Mouse (Mus musculus): ENCODE data around the gene Cd81. TPM values are rescaled to one million over a fixed set of nuclear protein-coding genes. Genes with fewer than 3 reads are reported as not detected.

Gene Cd81
- polyA plus RNA-seq (2015; fragmentation: Nextera tagmentation; extraction: Ambion mirVana), result 248 and 257 TPM in 2 replicates

DNA sequence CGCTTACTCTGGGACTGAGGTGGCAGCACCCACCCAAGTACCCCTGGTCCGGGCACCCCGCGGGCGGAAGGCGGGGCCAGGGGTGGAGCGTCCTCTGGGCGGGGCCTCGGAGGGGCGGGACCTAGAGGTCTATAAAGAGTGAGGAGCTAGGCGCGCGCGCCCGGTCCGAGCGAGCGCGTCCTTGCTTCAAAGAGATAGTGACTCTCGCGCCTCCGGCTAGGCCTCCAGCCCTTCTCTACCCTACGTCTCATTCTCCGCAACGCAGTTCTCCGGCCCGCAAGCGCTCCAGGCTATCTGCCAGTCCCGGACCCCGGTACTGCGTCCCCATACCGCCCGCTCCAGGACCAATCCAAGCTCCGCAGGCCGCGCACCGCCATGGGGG is at the start of gene Cd81:
Gene Cd81, plus strand, starts transcription at position 114 of the 382 bp plus-strand sequence.
- under 1% methylated on average over 37 of the region's 37 CpGs for WGBS
- H3K9ac ChIP-seq (replicated peaks), result peak within 1 kb of the TSS; percentile 88
- peak within 1 kb of the TSS; percentile 86 for H3K4me3 ChIP-seq (replicated peaks)
- H3K4me1 ChIP-seq (replicated peaks), result peaks cover 48% of the 10 kb centered on the region
- peak within 1 kb of the TSS; percentile 81 for H3K27ac ChIP-seq
- peak; percentile 83 for ATAC-seq
- no peaks in the 10 kb centered on the region for H3K9me3 ChIP-seq
- no peaks in the 10 kb centered on the region for H3K36me3 ChIP-seq
- no peaks in the 10 kb centered on the region for H3K27me3 ChIP-seq
- peak within 1 kb of the TSS; percentile 91 for H3K4me2 ChIP-seq (replicated peaks)

DNA sequence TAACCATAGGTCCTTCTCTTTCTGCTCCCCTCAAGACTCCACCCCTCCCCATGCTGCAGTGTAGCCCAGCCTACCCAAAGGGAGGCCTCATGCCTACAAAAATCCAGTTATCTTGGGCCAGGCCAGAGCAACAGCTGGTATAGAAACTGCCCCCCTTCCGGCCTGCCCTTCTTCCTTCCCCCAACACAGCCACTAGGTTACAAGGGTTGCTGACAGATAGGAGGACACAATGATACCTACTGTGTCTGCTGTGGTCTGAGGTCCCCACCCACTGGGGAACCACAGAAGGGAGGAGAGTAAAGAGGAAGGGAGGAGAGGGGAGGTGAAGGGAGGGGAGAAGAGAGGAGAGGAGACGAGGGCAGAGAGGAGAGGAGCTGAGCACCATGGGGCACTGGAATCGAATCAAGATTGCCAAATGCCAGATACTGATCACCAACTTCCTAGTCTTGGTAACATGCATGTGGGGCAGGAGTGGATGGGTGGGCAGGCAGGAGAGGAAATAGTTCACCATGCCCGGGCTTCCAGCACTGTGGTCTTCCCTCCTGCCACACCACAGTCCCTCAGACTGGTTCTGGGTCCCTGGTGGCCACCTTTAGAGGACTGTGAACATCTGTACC is 47.7 kb upstream of the Cd81 start, which contains the start of gene Tspan32:
Gene Tspan32, plus strand, starts transcription at position 320 of the 617 bp plus-strand sequence.
- Histone ChIP-seq H3K4me1 (replicated peaks) (peaks cover 10% of the 10 kb centered on the region; the same call in 1 of the 2 replicates), H3K4me2 (replicated peaks) (no peak within 1 kb of the TSS), H3K9me3 (no peaks in the 10 kb centered on the region), H3K27me3 (no peaks in the 10 kb centered on the region), H3K36me3 (no peaks in the 10 kb centered on the region), H3K27ac (no peak within 1 kb of the TSS), H3K4me3 (replicated peaks) (no peak within 1 kb of the TSS), H3K9ac (replicated peaks) (no peak within 1 kb of the TSS)
- ATAC-seq, result no peak
- 81% methylated on average over 4 of the region's 4 CpGs for WGBS

DNA sequence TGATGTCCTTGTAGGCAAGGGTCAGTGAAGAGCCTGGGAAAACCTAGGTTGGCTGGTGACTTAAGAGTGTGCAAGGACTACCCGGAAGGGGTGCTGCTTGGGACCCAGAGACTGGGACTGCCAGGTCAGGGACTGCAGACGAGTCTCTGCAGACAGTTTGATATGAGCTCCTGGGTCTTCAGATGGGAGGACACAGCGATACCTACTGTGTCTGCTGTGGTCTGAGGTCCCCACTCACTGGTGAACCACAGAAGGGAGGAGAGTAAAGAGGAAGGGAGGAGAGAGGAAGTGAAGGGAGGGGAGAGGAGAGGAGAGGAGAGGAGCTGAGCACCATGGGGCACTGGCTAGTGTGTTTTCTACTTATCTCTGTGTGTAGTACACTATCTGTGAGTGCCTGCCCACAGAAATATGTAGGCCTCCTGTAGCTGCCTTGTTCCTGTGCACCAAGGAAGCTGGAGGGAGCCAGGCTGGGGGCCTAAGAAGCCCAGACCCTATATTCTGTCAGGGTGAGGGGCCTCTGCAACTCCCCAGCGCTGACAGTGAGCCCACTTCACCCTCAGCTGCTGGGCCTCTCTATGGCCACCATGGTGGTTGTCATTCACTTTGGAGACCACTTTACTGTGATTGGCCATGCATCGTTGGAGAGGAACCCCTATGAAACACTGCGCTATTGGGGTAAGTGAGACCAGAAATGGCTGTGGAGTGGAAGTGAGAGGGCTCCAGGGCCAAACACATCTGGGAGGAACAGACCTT is 47.0 kb upstream of the Cd81 start:
- Histone ChIP-seq H3K9ac (replicated peaks) (no peak overlapping the region), H3K4me2 (replicated peaks) (no peak overlapping the region), H3K36me3 (no peaks in the 10 kb centered on the region), H3K4me3 (replicated peaks) (no peak overlapping the region), H3K27ac (no peak overlapping the region), H3K27me3 (no peaks in the 10 kb centered on the region), H3K9me3 (no peaks in the 10 kb centered on the region), H3K4me1 (replicated peaks) (peaks cover 10% of the 10 kb centered on the region; the same call in 1 of the 2 replicates)
- WGBS, result 82% methylated on average over 6 of the region's 6 CpGs
- ATAC-seq, result no peak

DNA sequence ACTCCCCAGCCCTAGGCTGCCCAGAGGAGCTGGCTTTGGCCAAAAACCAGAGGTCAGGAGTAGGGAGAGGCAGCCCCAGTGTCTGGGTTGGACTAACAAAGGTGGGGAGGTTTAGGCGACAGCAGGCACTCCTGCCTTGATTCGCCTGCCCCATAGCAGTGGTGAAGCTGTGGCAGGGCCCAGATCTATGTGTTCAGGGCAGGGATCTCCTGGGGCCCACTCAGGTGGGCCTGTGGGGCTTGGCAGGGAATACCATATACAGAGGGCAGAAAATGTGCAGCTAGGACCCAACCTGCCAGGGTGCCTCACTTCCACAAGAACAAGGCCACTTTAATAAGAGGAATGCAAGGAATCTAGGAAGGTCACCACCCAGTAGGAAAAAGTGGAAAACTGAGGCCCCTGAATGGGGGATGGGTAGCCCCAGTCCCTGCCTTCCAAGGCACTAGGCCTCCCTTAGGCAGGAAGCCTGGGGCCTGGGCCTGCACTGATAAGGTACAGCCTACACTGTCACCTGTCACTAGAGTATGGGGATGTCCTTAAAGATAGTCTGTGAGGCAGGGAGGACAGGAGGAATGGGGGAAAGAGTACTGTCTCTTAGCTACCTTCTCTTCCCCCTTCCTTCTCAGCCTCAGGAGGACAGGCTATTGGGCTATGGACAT is 46.3 kb upstream of the Cd81 start:
- 77% methylated on average over 2 of the region's 2 CpGs for WGBS
- Histone ChIP-seq H3K9me3 (no peaks in the 10 kb centered on the region), H3K9ac (replicated peaks) (no peak overlapping the region), H3K27me3 (no peaks in the 10 kb centered on the region), H3K4me1 (replicated peaks) (peaks cover 10% of the 10 kb centered on the region; the same call in 1 of the 2 replicates), H3K4me3 (replicated peaks) (no peak overlapping the region), H3K4me2 (replicated peaks) (no peak overlapping the region), H3K27ac (no peak overlapping the region), H3K36me3 (no peaks in the 10 kb centered on the region)
- no peak for ATAC-seq

DNA sequence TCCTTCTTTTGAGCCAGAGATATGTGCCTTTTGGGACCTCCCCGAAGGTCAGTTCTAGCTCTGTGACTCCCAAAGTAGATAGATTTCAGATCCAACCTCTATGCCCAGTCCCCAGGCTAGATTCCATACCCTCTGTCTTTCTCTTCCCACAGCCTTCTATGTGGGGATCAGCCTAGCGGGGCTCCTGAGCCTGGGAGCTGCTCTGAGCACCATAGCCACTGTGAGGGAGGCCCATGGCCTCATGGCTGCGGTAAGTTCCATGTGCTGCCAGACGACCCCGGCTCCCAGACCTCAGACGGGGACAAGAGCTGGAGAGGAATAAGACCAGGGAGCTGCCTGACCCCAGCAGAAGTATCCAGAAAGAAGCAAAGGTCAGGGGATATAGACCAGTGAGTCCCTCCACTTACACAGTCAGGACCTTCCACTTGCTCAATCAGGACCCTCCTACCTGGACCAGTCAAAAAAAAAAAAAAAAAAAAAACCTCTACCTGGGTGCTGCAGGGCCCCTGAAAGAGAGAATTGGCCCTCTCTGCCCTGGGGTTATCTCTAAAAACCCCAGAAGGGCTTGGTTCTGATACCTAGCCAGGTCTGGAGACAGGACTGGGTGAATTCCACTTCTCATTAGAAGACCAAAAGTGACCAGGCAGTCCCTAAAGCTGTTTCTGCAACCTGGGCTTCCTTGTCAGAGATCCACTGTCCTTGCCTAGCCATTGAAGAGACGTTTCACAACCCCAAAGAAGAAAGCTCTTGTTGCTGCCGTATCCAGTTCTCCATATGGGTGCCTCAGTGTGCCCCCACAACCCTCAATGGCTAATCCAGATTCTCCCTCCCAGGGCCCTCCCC is 45.6 kb upstream of the Cd81 start:
- H3K9me3 ChIP-seq, result no peaks in the 10 kb centered on the region
- no peaks in the 10 kb centered on the region for H3K36me3 ChIP-seq
- H3K4me1 ChIP-seq (replicated peaks), result peaks cover 11% of the 10 kb centered on the region
- H3K4me3 ChIP-seq (replicated peaks), result no peak overlapping the region
- no peak overlapping the region for H3K27ac ChIP-seq
- H3K27me3 ChIP-seq, result no peaks in the 10 kb centered on the region
- no peak overlapping the region for H3K4me2 ChIP-seq (replicated peaks)
- no peak for ATAC-seq
- H3K9ac ChIP-seq (replicated peaks), result no peak overlapping the region
- 92% methylated on average over 8 of the region's 8 CpGs for WGBS

DNA sequence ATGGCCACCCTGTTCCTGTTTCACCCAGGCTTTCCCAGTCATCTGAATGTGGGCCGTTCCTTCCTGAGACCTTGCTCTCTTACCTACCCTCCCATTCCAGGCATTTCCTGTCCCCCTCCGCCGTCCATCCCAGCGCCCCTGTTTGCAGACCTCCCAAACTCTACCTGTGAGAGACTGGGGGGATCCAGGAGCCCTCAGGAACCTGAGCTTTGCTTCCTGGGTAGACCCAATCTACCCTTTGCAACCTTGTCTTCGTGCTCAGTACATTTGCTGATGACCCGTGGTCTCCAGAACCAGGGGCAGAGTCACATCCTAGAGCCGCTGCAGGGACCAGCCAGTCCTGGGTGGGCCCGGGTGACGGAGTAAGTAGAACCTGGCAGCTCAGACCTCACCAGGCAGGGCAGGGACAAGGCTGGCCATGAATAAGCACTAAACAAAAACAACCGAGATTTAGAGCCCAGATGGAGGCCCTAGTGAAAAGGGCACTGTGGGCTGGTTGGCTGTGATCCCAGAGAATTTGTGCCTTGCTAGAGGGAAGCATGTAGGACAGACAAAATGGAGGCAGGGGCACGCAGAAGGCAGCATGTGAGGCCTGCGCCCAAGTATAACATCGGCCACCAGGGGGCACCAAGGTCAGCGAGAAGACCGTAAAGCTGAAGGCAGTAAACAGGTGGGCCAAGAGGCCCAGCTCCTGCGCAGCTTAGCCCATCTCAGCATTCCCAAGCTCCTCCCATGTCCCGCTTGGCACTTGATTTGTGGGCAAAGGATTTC is 44.8 kb upstream of the Cd81 start:
- Histone ChIP-seq H3K27me3 (no peaks in the 10 kb centered on the region), H3K4me1 (replicated peaks) (peaks cover 19% of the 10 kb centered on the region), H3K9ac (replicated peaks) (no peak overlapping the region), H3K9me3 (no peaks in the 10 kb centered on the region), H3K4me2 (replicated peaks) (no peak overlapping the region), H3K4me3 (replicated peaks) (no peak overlapping the region), H3K27ac (peak overlapping the region; percentile 58; the same call in 1 of the 2 replicates), H3K36me3 (no peaks in the 10 kb centered on the region)
- ATAC-seq, result peak; percentile 77
- 43% methylated on average over 17 of the region's 17 CpGs for WGBS

DNA sequence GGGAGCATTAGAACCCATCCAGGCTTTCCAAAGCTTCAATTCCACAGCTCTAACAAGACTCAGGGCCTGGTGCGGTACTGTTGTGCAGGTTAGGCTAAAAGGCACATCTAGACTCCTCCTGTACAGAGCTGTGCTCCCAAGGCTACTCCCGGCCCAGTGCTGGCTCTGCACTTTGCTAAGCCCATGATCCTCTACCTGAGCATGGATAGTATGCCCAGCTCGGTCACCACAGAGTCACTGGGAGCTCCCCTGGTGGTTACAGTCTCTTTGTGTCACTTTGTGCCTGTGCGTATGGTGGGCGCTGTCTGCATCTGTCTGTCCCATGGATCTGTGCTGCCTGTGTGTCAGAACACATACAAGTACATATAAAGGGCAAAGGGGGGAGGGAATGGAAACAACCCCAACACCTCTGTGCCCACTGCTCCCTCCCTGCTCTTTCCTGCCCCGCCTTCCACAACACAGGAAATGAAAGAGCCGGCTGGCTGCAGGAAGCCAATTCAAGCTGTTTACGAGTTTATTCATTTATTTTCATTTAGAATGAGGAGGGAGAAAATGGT is 44.1 kb upstream of the Cd81 start:
- H3K36me3 ChIP-seq, result no peaks in the 10 kb centered on the region
- H3K9ac ChIP-seq (replicated peaks), result no peak overlapping the region
- ATAC-seq, result peak; percentile 32; the same call in 1 of the 2 replicates
- peaks cover 26% of the 10 kb centered on the region for H3K4me1 ChIP-seq (replicated peaks)
- no peak overlapping the region for H3K4me3 ChIP-seq (replicated peaks)
- 74% methylated on average over 8 of the region's 8 CpGs for WGBS
- H3K27me3 ChIP-seq, result no peaks in the 10 kb centered on the region
- H3K9me3 ChIP-seq, result no peaks in the 10 kb centered on the region
- H3K4me2 ChIP-seq (replicated peaks), result no peak overlapping the region
- peak overlapping the region; percentile 58; the same call in 1 of the 2 replicates for H3K27ac ChIP-seq

DNA sequence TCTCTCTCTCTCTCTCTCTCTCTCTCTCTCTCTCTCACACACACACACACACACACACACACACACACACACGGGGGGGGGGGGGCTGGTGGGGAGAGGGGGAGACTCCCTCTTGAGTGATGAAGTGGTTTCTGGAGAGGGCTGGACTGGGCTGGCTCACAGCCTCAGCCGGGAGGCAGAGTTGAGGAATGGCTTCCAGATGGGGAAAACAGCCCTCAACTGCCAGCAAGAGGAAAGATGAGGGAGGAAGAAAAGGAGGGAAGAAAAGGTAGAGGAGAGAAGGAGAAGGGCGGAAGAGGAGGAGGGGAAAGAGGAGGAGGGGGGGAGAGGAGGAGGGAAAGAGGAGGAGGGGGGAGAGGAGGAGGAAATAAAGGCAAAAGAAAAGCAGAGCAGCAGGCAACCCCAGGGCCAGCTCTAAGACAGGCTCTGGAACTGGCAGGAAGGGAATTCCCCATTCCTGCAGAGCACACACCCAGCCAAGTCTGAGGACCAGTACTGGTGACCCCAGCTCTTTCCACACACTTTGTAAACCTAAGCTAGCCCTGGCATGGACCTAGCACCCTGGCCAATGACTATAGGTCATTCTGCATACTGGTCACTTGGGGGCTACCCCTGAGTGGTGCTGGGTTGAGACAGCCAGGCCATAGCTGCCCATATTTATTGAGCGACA is 43.4 kb upstream of the Cd81 start:
- Histone ChIP-seq H3K9me3 (no peaks in the 10 kb centered on the region), H3K4me3 (replicated peaks) (no peak overlapping the region), H3K27ac (no peak overlapping the region), H3K4me2 (replicated peaks) (no peak overlapping the region), H3K27me3 (no peaks in the 10 kb centered on the region), H3K4me1 (replicated peaks) (peaks cover 31% of the 10 kb centered on the region), H3K36me3 (no peaks in the 10 kb centered on the region), H3K9ac (replicated peaks) (no peak overlapping the region)
- no peak for ATAC-seq
- WGBS, result 70% methylated on average over 3 of the region's 4 CpGs

DNA sequence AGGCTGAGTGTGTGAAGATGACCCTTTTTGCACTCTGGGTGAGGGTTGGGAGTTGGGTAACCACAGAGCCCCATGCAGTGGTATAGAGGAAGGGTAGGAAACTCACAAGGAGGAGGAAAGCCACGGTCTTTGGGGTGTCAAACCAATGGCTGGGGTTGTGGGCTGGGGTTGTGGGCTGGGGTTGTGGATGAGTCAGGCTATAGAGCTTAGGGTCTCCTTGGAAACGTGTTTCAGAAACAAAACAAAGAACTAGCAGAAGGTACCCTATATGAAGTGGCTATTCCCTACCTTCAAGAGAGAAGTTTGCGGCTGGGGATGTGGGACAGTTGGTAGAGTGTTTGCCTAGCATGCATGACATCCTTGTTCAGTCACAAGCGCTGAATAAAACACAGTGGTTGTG is 42.5 kb upstream of the Cd81 start:
- no peaks in the 10 kb centered on the region for H3K27me3 ChIP-seq
- no peak overlapping the region for H3K27ac ChIP-seq
- no peak overlapping the region for H3K4me3 ChIP-seq (replicated peaks)
- no peak for ATAC-seq
- peaks cover 31% of the 10 kb centered on the region for H3K4me1 ChIP-seq (replicated peaks)
- H3K36me3 ChIP-seq, result no peaks in the 10 kb centered on the region
- H3K4me2 ChIP-seq (replicated peaks), result no peak overlapping the region
- 80% methylated on average over 4 of the region's 4 CpGs for WGBS
- no peaks in the 10 kb centered on the region for H3K9me3 ChIP-seq
- H3K9ac ChIP-seq (replicated peaks), result no peak overlapping the region

DNA sequence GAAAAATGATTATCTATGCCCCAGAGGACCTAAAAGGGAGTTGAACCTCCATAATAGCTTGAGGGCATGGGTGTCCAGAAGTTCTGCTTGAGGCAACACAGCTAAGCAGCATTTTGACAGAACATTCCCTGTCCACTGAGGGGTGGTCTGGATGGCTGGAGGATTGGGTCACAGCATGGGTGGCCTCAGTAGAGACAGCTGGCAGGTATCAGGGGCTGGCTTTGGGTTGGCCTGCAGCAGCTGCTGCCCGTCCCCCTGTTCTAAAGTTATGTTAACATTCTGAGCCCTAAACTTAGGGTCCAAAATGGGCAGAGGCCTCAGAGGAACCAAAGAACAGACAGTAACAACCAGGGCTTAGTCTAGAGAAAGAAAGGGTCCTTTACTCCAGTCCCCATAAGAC is 41.3 kb upstream of the Cd81 start:
- no peaks in the 10 kb centered on the region for H3K9me3 ChIP-seq
- H3K9ac ChIP-seq (replicated peaks), result no peak overlapping the region
- no peak overlapping the region for H3K4me3 ChIP-seq (replicated peaks)
- H3K4me2 ChIP-seq (replicated peaks), result no peak overlapping the region
- 100% methylated on average over 1 of the region's 1 CpGs for WGBS
- H3K36me3 ChIP-seq, result no peaks in the 10 kb centered on the region
- ATAC-seq, result no peak
- no peak overlapping the region for H3K27ac ChIP-seq
- H3K4me1 ChIP-seq (replicated peaks), result peaks cover 41% of the 10 kb centered on the region
- no peaks in the 10 kb centered on the region for H3K27me3 ChIP-seq
